Mouse (Mus musculus) G1E (cell line): ENCODE data around the gene Ier3. TPM values are rescaled to one million over a fixed set of nuclear protein-coding genes. Genes with fewer than 3 reads are reported as not detected.
A peak's percentile ranks its signal among the peaks of the same experiment; 100 is the strongest.

Experiments used
- ATAC-seq: 2 replicates; pipeline ENCODE4 v1.8.0; 2016; ENCODE audit warnings: mild to moderate bottlenecking; ENCODE audit not compliant: insufficient number of reproducible peaks, poor library complexity, low FRiP score, severe bottlenecking; ENCODE audit errors: extremely low read depth
- DNase-seq: peaks from one replicate; pipeline ENCODE4 v3.0.0; 2012; ENCODE audit warnings: low spot score
- H3K27me3 ChIP-seq: 2 replicates; pipeline ENCODE4 v1.6.1; 2012; ENCODE audit warnings: mild to moderate bottlenecking, low read length, inconsistent platforms; ENCODE audit not compliant: insufficient read depth
- H3K36me3 ChIP-seq: replicated peaks from 2 replicates; pipeline ENCODE3; 2012; ENCODE audit warnings: mild to moderate bottlenecking, inconsistent platforms
- H3K4me1 ChIP-seq: 2 replicates; pipeline ENCODE4 v1.6.1; 2012; ENCODE audit warnings: low read depth, low read length, inconsistent platforms, mixed read lengths; ENCODE audit not compliant: insufficient read depth
- H3K4me3 ChIP-seq: 2 replicates; pipeline ENCODE4 v1.5.1; 2012; ENCODE audit warnings: low read depth, mild to moderate bottlenecking, inconsistent platforms, low read length, moderate library complexity, mixed read lengths
- H3K9me3 ChIP-seq: replicated peaks from 2 replicates; pipeline ENCODE4 v1.6.1; 2012; ENCODE audit warnings: inconsistent platforms
- CTCF ChIP-seq: IDR thresholded peaks from 2 replicates; pipeline ENCODE4 v1.5.1; 2012; ENCODE audit warnings: low read depth, low read length, inconsistent platforms, mixed read lengths
- GATA1 ChIP-seq: IDR thresholded peaks from 2 replicates; pipeline ENCODE4 v1.6.1; 2012; ENCODE audit warnings: borderline replicate concordance, low read length, inconsistent platforms, mixed read lengths
- GATA2 ChIP-seq: IDR thresholded peaks from 2 replicates; pipeline ENCODE4 v1.6.1; 2012; ENCODE audit warnings: low read depth, low read length, inconsistent platforms, borderline replicate concordance
- POLR2AphosphoS5 ChIP-seq: IDR thresholded peaks from 2 replicates; pipeline ENCODE4 v1.6.1; 2012; ENCODE audit warnings: low read depth, low read length, inconsistent platforms; ENCODE audit not compliant: insufficient replicate concordance
- TAL1 ChIP-seq: conservative IDR thresholded peaks from 2 replicates; pipeline ENCODE4 v1.6.1; 2012; ENCODE audit warnings: low read depth, low read length, inconsistent platforms, mixed read lengths
- polyA plus RNA-seq: library from polyadenylated mRNA; stranded (reverse); fragments of >175 nt; gene quantifications from 2 replicates; pipeline ENCODE4 v1.2.3, GENCODE M21; 2012
- total RNA-seq, 2 experiments: library from RNA; stranded (forward) in 1 of 2; stranded (reverse) in 1 of 2; fragments of 200-1000 nt in 1 of 2; fragments of >200 nt in 1 of 2; fragmentation: Nextera tagmentation in 1 of 2; gene quantifications; 2 replicates each; pipeline ENCODE4 v1.2.3; 2014 to 2017

Ier3 gene
- total and polyA plus RNA-seq, 3 experiments = 21.4 to 49.5 (median 39.8) TPM

DNA sequence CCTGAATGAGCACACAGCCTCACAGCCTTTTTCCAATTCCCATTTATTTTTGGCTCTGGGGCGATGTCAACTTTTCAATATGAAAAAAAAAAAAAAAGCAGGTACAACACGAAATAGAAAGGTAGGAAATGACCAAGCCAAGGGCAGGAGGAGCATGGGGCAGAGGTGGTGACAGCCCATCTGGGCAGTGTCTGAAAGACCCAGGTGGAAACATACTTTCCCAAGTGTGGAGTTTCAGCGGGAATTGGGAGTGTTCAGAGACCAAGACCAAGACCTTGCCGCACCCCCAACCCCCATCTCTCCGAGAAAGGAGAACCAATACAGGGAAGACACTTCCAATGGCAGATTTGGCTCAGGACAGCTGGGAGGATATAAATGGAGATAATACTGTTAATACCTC lies 12.4 kb downstream of the Ier3 start:
- Histone ChIP-seq H3K36me3 (peaks cover 81% of the 10 kb centered on the region), H3K4me3 (no peak overlapping the region; the same call in 1 of the 2 replicates), H3K27me3 (no peaks in the 10 kb centered on the region), H3K9me3 (no peaks in the 10 kb centered on the region), H3K4me1 (peaks cover 62% of the 10 kb centered on the region)
- TF ChIP-seq TAL1 (no peak), GATA2 (no peak), POLR2AphosphoS5 (no peak; the same call in 1 of the 2 replicates), GATA1 (no peak), CTCF (no peak)
- ATAC-seq = no peak
- DNase-seq = no peak

GRCm38 (mm10) chr17:35834696-35835422 lies 13.4 kb downstream of the Ier3 start:
- 0 out of 2 replicates have a peak, but pooled peaks have one; percentile 72 for TF ChIP-seq POLR2AphosphoS5
- no peak for TF ChIP-seq GATA1
- TF ChIP-seq CTCF = 0 out of 2 replicates have a peak, but pooled peaks have one; percentile 24
- Histone ChIP-seq H3K4me1 (peaks cover 62% of the 10 kb centered on the region), H3K36me3 (peaks cover 71% of the 10 kb centered on the region), H3K27me3 (no peaks in the 10 kb centered on the region), H3K9me3 (no peaks in the 10 kb centered on the region), H3K4me3 (peak overlapping the region; percentile 73)
- no peak for DNase-seq
- ATAC-seq = no peak

DNA sequence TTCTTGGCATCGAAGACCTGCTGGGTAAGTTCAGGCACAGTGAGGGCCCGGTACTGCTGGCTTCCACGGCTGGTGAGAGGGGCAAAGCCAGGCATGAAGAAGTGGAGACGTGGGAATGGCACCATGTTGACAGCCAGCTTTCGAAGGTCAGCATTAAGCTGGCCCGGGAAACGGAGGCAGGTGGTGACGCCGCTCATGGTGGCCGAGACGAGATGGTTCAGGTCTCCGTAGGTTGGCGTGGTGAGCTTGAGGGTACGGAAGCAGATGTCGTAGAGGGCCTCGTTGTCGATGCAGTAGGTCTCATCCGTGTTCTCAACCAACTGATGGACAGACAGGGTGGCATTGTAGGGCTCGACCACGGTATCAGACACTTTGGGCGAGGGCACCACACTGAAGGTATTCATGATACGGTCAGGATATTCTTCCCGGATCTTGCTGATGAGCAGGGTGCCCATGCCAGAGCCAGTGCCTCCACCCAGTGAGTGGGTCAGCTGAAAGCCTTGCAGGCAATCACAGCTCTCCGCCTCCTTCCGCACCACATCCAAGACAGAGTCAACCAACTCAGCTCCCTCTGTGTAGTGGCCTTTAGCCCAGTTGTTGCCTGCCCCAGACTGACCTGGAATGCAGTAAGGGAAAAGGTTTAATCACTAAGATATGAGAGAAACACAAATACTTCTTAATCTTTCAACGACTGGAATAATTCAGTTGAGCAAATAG lies 14.1 kb downstream of the Ier3 start:
- H3K4me3 ChIP-seq = peak overlapping the region; percentile 73
- H3K4me1 ChIP-seq = peaks cover 59% of the 10 kb centered on the region
- no peak for DNase-seq
- H3K27me3 ChIP-seq = no peaks in the 10 kb centered on the region
- H3K36me3 ChIP-seq = peaks cover 64% of the 10 kb centered on the region
- H3K9me3 ChIP-seq = no peaks in the 10 kb centered on the region
- TF ChIP-seq GATA2 (no peak), POLR2AphosphoS5 (no peak), TAL1 (no peak), GATA1 (no peak), CTCF (no peak)
- ATAC-seq = no peak

DNA sequence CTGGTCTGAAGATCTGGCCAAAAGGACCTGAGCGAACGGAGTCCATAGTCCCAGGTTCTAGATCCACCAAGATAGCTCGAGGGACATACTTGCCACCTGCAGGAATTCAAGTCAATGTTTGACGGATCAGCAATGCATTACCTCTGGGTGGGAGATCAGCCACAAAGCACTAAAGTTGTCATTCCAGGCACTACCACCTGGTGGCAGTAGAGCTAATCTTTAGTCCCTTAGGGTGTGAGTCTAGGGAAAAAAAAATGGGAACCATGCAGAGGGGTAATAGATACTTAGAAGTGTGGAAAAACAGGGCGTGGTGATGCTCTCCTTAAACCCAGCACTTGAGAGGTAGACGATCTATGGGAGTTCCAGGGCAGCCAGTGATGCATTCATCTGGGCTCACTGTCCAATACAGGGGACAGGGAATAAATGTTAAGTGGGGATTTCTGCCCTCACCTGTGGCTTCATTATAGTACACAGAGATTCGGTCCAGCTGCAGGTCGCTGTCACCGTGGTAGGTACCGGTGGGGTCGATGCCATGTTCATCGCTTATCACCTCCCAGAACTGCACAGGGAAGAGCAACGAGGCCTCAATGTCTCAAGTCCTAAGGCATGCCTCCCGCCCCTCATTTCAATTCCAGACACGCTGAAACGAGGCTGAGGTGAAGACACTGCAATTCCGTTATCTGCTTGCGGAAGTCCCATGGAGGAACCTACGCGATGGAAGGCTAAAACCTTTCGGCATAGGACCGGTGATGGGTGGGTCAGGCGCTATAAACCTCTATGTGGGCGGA lies 14.9 kb downstream of the Ier3 start:
- H3K4me3 ChIP-seq = peak overlapping the region; percentile 73
- DNase-seq (no peak), ATAC-seq (no peak)
- peaks cover 56% of the 10 kb centered on the region for H3K36me3 ChIP-seq
- H3K4me1 ChIP-seq = peaks cover 52% of the 10 kb centered on the region
- no peak; the same call in 1 of the 2 replicates for TF ChIP-seq POLR2AphosphoS5
- TF ChIP-seq CTCF = peak; percentile 80
- TF ChIP-seq TAL1 = no peak
- H3K27me3 ChIP-seq = no peaks in the 10 kb centered on the region
- no peaks in the 10 kb centered on the region for H3K9me3 ChIP-seq

DNA sequence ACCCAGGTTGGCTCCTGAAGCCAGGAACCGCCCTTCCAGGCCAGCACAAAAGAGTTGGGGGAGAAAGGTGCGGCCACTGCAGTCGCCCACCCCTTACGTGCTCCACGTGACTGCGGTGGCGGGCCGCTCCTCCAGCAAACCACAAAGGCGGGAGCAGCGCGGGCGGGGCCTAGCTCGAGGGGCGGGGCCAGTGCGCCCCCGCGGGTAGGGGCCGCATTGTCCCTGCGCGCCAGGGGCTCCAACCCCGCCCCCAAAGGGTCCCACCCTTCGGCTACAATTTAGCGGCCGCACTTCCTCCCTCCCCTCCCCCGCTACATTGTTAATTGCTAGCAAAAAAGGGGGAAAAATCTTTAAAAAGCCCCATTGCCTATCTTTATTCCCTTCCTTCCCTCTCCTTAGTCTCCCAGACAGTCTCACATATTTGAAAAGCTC lies 15.5 kb downstream of the Ier3 start:
- H3K4me1 ChIP-seq = peaks cover 51% of the 10 kb centered on the region
- DNase-seq (peak; percentile 70), ATAC-seq (no peak)

DNA sequence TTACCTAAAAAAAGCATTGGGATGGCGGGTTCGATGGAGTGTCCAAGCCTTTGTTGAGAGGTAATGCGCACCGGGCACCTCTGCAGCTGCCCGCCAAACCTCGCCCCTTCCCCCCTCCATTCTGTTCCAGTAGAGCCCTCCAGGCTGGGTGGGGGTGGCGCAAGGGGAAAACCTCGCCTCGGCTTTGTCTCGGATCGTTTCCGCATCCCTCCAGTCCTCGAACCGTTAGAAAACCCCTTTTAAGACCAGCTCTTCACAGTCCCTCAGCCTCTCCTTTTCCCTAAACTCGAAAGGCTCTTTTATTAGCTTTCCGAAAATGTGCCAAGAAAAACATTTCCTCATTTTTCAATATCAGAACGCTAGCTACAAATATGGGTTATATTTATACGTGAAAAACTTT lies 16.0 kb downstream of the Ier3 start:
- Histone ChIP-seq H3K4me3 (peak overlapping the region; percentile 73), H3K27me3 (no peaks in the 10 kb centered on the region), H3K36me3 (peaks cover 45% of the 10 kb centered on the region), H3K4me1 (peaks cover 49% of the 10 kb centered on the region), H3K9me3 (no peaks in the 10 kb centered on the region)
- TF ChIP-seq GATA2 = no peak
- TF ChIP-seq GATA1 = no peak
- TF ChIP-seq TAL1 = no peak
- TF ChIP-seq POLR2AphosphoS5 = no peak
- no peak for TF ChIP-seq CTCF
- DNase-seq (peak; percentile 63), ATAC-seq (no peak)

More for the DNA sequence above, 15.5 kb downstream of the Ier3 start:
- Histone ChIP-seq H3K4me3 (peak overlapping the region; percentile 73), H3K9me3 (no peaks in the 10 kb centered on the region), H3K36me3 (peaks cover 49% of the 10 kb centered on the region), H3K27me3 (no peaks in the 10 kb centered on the region)
- no peak for TF ChIP-seq GATA1
- TF ChIP-seq GATA2 = no peak
- no peak for TF ChIP-seq TAL1
- no peak for TF ChIP-seq CTCF
- no peak for TF ChIP-seq POLR2AphosphoS5
